Mouse (Mus musculus) CH12.LX (cell line): ENCODE measurements around the gene Hist1h2ag. TPM values are rescaled to one million over a fixed set of nuclear protein-coding genes. Genes with fewer than 3 reads are reported as not detected.

Experiments used
- DNase-seq: peaks from one replicate; pipeline ENCODE4 v3.0.0-alpha.2; 2013; ENCODE audit errors: extremely low read depth
- H3K27ac ChIP-seq: 2 replicates; pipeline ENCODE4 v1.5.1; 2012; ENCODE audit warnings: low read depth, mild to moderate bottlenecking, control low read depth, moderate library complexity; ENCODE audit not compliant: insufficient read depth
- H3K27me3 ChIP-seq: replicated peaks from 2 replicates; pipeline ENCODE3; 2012; ENCODE audit warnings: inconsistent platforms
- H3K36me3 ChIP-seq, 2 experiments: replicated peaks in 1 of 2; 2 replicates each; pipeline versions ENCODE3 to v1.6.1; 2012; ENCODE audit warnings: inconsistent platforms in 1 of 2, low read length in 1 of 2, mild to moderate bottlenecking in 1 of 2, mixed read lengths in 1 of 2, moderate library complexity in 1 of 2; ENCODE audit not compliant: control insufficient read depth in 1 of 2, insufficient read depth in 1 of 2
- H3K4me1 ChIP-seq, 2 experiments: 2 replicates each; pipeline ENCODE4 v1.6.1; 2012; ENCODE audit warnings: inconsistent platforms in 1 of 2, moderate library complexity in 1 of 2; ENCODE audit not compliant: insufficient read depth in 2 of 2, control insufficient read depth in 1 of 2
- H3K4me2 ChIP-seq: 2 replicates; pipeline ENCODE4 v1.6.1; 2012; ENCODE audit warnings: low read depth, mild to moderate bottlenecking, control low read depth; ENCODE audit not compliant: poor library complexity, insufficient read depth, severe bottlenecking
- H3K4me3 ChIP-seq, 3 experiments: fragments of 150-350 bp in 1 of 3; sonication (generic) in 1 of 3; replicated peaks in 1 of 3; 2 replicates each; pipeline versions ENCODE3 to v1.5.1; 2011 to 2012; ENCODE audit warnings: low read depth in 2 of 3, low read length in 2 of 3, mild to moderate bottlenecking in 2 of 3, moderate library complexity in 2 of 3, control low read depth in 1 of 3, improper control_type of control experiment in 1 of 3, inconsistent platforms in 1 of 3, mixed read lengths in 1 of 3; ENCODE audit not compliant: poor library complexity in 1 of 3
- H3K79me2 ChIP-seq: replicated peaks from 2 replicates; pipeline ENCODE4 v1.6.1; 2012; ENCODE audit warnings: mild to moderate bottlenecking, moderate library complexity; ENCODE audit not compliant: control insufficient read depth, poor library complexity, insufficient read depth, severe bottlenecking; ENCODE audit errors: extremely low read depth
- H3K9ac ChIP-seq: 2 replicates; pipeline ENCODE4 v1.6.1; 2012; ENCODE audit warnings: low read depth, mild to moderate bottlenecking, control low read depth, moderate library complexity; ENCODE audit not compliant: insufficient read depth
- H3K9me3 ChIP-seq: replicated peaks from 2 replicates; pipeline ENCODE3; 2012; ENCODE audit warnings: low read length, inconsistent platforms, mixed read lengths
- BHLHE40 ChIP-seq: IDR thresholded peaks from 2 replicates; pipeline ENCODE4 v1.6.1; 2011; ENCODE audit warnings: mild to moderate bottlenecking, low read depth, low read length, improper control_type of control experiment
- CHD1 ChIP-seq: IDR thresholded peaks from 2 replicates; pipeline ENCODE4 v1.6.1; 2012; ENCODE audit warnings: low read depth, low read length, improper control_type of control experiment, inconsistent platforms
- CHD2 ChIP-seq: IDR thresholded peaks from 2 replicates; pipeline ENCODE4 v1.6.1; 2011; ENCODE audit warnings: low read length, improper control_type of control experiment
- CTCF ChIP-seq, 2 experiments: IDR thresholded peaks in 1 of 2; conservative IDR thresholded peaks in 1 of 2; 2 replicates each; pipeline ENCODE4 v1.5.1; 2011 to 2012; ENCODE audit warnings: low read depth in 2 of 2, low read length in 2 of 2, improper control_type of control experiment in 1 of 2, inconsistent platforms in 1 of 2, mild to moderate bottlenecking in 1 of 2, moderate library complexity in 1 of 2
- E2F4 ChIP-seq: IDR thresholded peaks from 2 replicates; pipeline ENCODE4 v1.6.1; 2011; ENCODE audit warnings: low read depth, low read length, improper control_type of control experiment; ENCODE audit not compliant: insufficient replicate concordance
- ELF1 ChIP-seq: IDR thresholded peaks from 2 replicates; pipeline ENCODE4 v1.6.1; 2014; ENCODE audit warnings: low read depth, mild to moderate bottlenecking, inconsistent platforms, low read length, improper control_type of control experiment
- EP300 ChIP-seq: IDR thresholded peaks from 2 replicates; pipeline ENCODE4 v1.6.1; 2011; ENCODE audit warnings: low read length, improper control_type of control experiment
- GABPA ChIP-seq: IDR thresholded peaks from 2 replicates; pipeline ENCODE4 v1.6.1; 2012; ENCODE audit warnings: low read depth, low read length, improper control_type of control experiment, inconsistent platforms; ENCODE audit not compliant: insufficient replicate concordance
- HCFC1 ChIP-seq: IDR thresholded peaks from 2 replicates; pipeline ENCODE4 v1.6.1; 2012; ENCODE audit warnings: low read depth, mild to moderate bottlenecking, inconsistent platforms, low read length, improper control_type of control experiment
- IRF4 ChIP-seq: IDR thresholded peaks from 2 replicates; pipeline ENCODE4 v1.6.1; 2014; ENCODE audit warnings: low read depth, mild to moderate bottlenecking, inconsistent platforms, low read length, improper control_type of control experiment
- JUN ChIP-seq: IDR thresholded peaks from 2 replicates; pipeline ENCODE4 v1.6.1; 2011; ENCODE audit warnings: low read depth, mild to moderate bottlenecking, low read length, improper control_type of control experiment, moderate library complexity; ENCODE audit not compliant: insufficient read depth
- JUND ChIP-seq: conservative IDR thresholded peaks from 2 replicates; pipeline ENCODE4 v1.6.1; 2011; ENCODE audit warnings: low read depth, low read length, improper control_type of control experiment
- KAT2A ChIP-seq: IDR thresholded peaks from 2 replicates; pipeline ENCODE4 v1.6.1; 2012; ENCODE audit warnings: low read length, improper control_type of control experiment, inconsistent platforms; ENCODE audit not compliant: insufficient replicate concordance
- MAFK ChIP-seq: IDR thresholded peaks from 2 replicates; pipeline ENCODE4 v1.6.1; 2011; ENCODE audit warnings: low read length, improper control_type of control experiment; ENCODE audit not compliant: insufficient replicate concordance
- MAX ChIP-seq: IDR thresholded peaks from 2 replicates; pipeline ENCODE4 v1.6.1; 2011; ENCODE audit warnings: low read length, improper control_type of control experiment
- MAZ ChIP-seq: IDR thresholded peaks from 2 replicates; pipeline ENCODE4 v1.6.1; 2012; ENCODE audit warnings: low read depth, mild to moderate bottlenecking, inconsistent platforms, low read length, improper control_type of control experiment, moderate library complexity
- MEF2A ChIP-seq: IDR thresholded peaks from 2 replicates; pipeline ENCODE4 v1.6.1; 2014; ENCODE audit warnings: low read depth, mild to moderate bottlenecking, inconsistent platforms, low read length, improper control_type of control experiment, borderline replicate concordance
- MXI1 ChIP-seq: IDR thresholded peaks from 2 replicates; pipeline ENCODE4 v1.6.1; 2011; ENCODE audit warnings: mild to moderate bottlenecking, low read depth, low read length, improper control_type of control experiment
- MYC ChIP-seq: IDR thresholded peaks from 2 replicates; pipeline ENCODE4 v1.6.1; 2011; ENCODE audit warnings: low read depth, mild to moderate bottlenecking, improper control_type of control experiment, low read length
- NELFE ChIP-seq: IDR thresholded peaks from 2 replicates; pipeline ENCODE4 v1.6.1; 2011; ENCODE audit warnings: low read depth, low read length, improper control_type of control experiment
- NRF1 ChIP-seq: IDR thresholded peaks from 2 replicates; pipeline ENCODE4 v1.6.1; 2014; ENCODE audit warnings: low read depth, mild to moderate bottlenecking, inconsistent platforms, low read length, improper control_type of control experiment, moderate library complexity
- POLR2A ChIP-seq: IDR thresholded peaks from 2 replicates; pipeline ENCODE4 v1.6.1; 2011; ENCODE audit warnings: low read depth, mild to moderate bottlenecking, improper control_type of control experiment, low read length
- POLR2AphosphoS2 ChIP-seq: IDR thresholded peaks from 2 replicates; pipeline ENCODE4 v1.6.1; 2011; ENCODE audit warnings: low read depth, low read length, improper control_type of control experiment
- RAD21 ChIP-seq: IDR thresholded peaks from 2 replicates; pipeline ENCODE4 v1.6.1; 2011; ENCODE audit warnings: low read depth, mild to moderate bottlenecking, low read length, improper control_type of control experiment, moderate library complexity
- SIN3A ChIP-seq: IDR thresholded peaks from 2 replicates; pipeline ENCODE4 v1.6.1; 2012; ENCODE audit warnings: low read length, improper control_type of control experiment, inconsistent platforms
- SMC3 ChIP-seq: IDR thresholded peaks from 2 replicates; pipeline ENCODE4 v1.6.1; 2011; ENCODE audit warnings: low read depth, low read length, improper control_type of control experiment
- TBP ChIP-seq: conservative IDR thresholded peaks from 2 replicates; pipeline ENCODE4 v1.6.1; 2011; ENCODE audit warnings: low read depth, low read length, improper control_type of control experiment
- UBTF ChIP-seq: IDR thresholded peaks from 2 replicates; pipeline ENCODE4 v1.6.1; 2012; ENCODE audit warnings: low read depth, mild to moderate bottlenecking, inconsistent platforms, low read length, improper control_type of control experiment, moderate library complexity
- USF1 ChIP-seq: IDR thresholded peaks from 2 replicates; pipeline ENCODE4 v1.6.1; 2014; ENCODE audit warnings: low read depth, mild to moderate bottlenecking, inconsistent platforms, low read length, improper control_type of control experiment
- ZC3H11A ChIP-seq: IDR thresholded peaks from 2 replicates; pipeline ENCODE4 v1.6.1; 2012; ENCODE audit warnings: low read depth, mild to moderate bottlenecking, inconsistent platforms, low read length, improper control_type of control experiment
- ZMIZ1 ChIP-seq: IDR thresholded peaks from 2 replicates; pipeline ENCODE4 v1.6.1; 2012; ENCODE audit warnings: low read depth, mild to moderate bottlenecking, inconsistent platforms, low read length, improper control_type of control experiment
- ZNF384 ChIP-seq: IDR thresholded peaks from 2 replicates; pipeline ENCODE4 v1.6.1; 2012; ENCODE audit warnings: low read depth, low read length, improper control_type of control experiment, inconsistent platforms
- dilution Hi-C: fragments of 300-500 bp; cut with MboI; formaldehyde crosslinking; loops from 2 replicates; pipeline ENCODE4 v1.14.3; 2020; ENCODE audit warnings: low sequenced_read_pairs; ENCODE audit not compliant: extremely low pct_unique_long_range_greater_than_20kb, extremely low pct_ligation_motif_present
- in situ Hi-C: fragments of 300-500 bp; cut with MboI; formaldehyde crosslinking; loops from 3 replicates; pipeline ENCODE4 v1.14.3; 2019; ENCODE audit warnings: low sequenced_read_pairs, low pct_ligation_motif_present, low pct_unique_long_range_greater_than_20kb, mixed read lengths
- polyA plus RNA-seq: library from polyadenylated mRNA; unstranded; fragments of >175 nt; gene quantifications from 2 replicates; pipeline ENCODE4 v1.2.1, GENCODE M21; 2012; ENCODE audit warnings: low read depth; ENCODE audit not compliant: insufficient read length
- total RNA-seq, 2 experiments: library from RNA; depleted of rRNA; stranded (reverse); fragments of 300-350 nt in 1 of 2; fragments of >200 nt in 1 of 2; gene quantifications; 2 replicates each; pipeline ENCODE4 v1.2.3; 2012 to 2014

Gene Hist1h2ag
- total and polyA plus RNA-seq, 3 experiments: 7.3 to 576 (median 22.0) TPM

DNA sequence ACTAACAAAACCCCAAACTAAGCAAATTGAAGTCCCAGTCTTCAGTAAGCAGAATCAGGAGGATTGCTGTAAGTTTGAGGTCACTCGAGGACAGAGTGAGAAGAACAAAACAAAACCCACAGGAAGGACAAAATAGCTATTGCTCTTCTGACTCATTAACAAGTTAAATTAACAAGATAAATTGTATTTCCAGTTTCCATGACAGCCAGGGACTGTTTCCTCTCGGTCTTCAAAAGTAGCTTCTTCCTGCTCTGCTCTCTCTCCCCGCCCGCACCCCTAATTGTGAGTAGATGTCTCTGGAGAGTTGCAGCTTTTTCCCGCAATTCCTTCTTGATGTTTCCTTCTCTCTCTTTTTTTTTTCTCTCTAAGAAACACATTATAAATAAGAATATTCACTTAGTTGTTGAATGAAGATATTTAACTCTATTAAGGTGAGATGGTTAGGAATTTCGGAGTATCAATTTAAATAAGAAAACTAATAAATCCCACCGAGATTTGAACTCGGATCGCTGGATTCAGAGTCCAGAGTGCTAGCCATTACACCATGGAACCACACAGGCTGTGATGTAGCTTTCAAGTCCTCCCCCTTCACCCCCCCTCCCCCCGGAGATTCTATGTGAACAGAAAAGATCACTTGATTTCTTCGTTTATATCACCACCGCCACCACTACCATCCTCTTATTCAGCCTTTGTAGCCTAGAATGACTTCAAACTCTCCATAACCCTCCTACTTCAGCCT, 46.5 kb downstream of the Hist1h2ag start (continued):
- TF ChIP-seq MYC (no peak), CHD1 (no peak), HCFC1 (no peak), SMC3 (no peak), CHD2 (no peak), MAX (no peak), CTCF (conservative IDR thresholded peaks at IDR 0.05 in 1 of 2, IDR thresholded peaks at IDR 0.05 in 1 of 2; ENCODE audit: low read depth in 2 of 2, low read length in 2 of 2) (no peak), ZMIZ1 (no peak), E2F4 (0 out of 2 replicates have a peak, but pooled peaks have one; percentile 81), JUND (no peak)

DNA sequence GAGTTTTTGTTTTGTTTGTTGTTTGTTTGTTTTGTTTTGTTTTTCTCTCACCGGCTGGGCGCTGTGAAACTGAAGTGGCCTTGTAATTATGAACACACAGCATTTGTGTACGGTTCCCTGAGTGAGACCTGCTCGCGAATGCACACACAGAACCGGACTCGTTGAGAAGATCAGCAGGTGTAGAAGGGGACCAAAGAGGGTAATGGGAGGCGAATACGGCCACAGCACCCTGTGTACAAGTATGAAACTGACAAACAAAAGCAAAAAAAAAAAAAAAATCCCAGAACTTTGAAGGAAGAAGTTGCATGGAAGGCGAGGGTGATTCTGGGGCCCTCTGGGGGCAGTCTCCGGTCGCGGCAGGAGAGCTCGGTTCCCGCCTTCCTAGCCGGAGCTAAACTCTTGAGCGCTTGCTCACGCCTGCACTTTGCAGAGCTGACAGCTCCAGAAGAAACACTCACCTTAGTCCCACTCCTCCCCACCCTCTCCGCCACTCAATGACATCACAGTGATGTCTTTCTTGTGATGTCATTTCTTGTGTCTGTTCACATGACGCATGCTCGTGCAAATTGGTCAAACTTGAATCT, 47.3 kb downstream of the Hist1h2ag start:
- in situ Hi-C loops: no loop called here
- TF ChIP-seq CHD1: peak; percentile 80; the same call in 1 of the 2 replicates
- peak; percentile 72 for TF ChIP-seq NRF1
- no peak for TF ChIP-seq SMC3
- no peak; the same call in 1 of the 2 replicates for TF ChIP-seq ELF1
- TF ChIP-seq ZNF384: peak; percentile 89
- 0 out of 2 replicates have a peak, but pooled peaks have one; percentile 41 for TF ChIP-seq ZMIZ1
- TF ChIP-seq BHLHE40: peak; percentile 56
- peak; percentile 84 for TF ChIP-seq MXI1
- TF ChIP-seq MEF2A: no peak; the same call in 1 of the 2 replicates
- peak; percentile 93 for TF ChIP-seq GABPA
- no peak; the same call in none of the 2 replicates for TF ChIP-seq RAD21
- TF ChIP-seq E2F4: peak; percentile 81
- 0 out of 2 replicates have a peak, but pooled peaks have one; percentile 31 for TF ChIP-seq JUND
- TF ChIP-seq HCFC1: peak; percentile 31; the same call in 1 of the 2 replicates
- TF ChIP-seq USF1: no peak
- no peak for TF ChIP-seq NELFE
- 0 out of 2 replicates have a peak, but pooled peaks have one; percentile 47 for TF ChIP-seq KAT2A
- peak in 1 of 2 experiments; percentile 48; a peak in 2 of 4 replicates for TF ChIP-seq CTCF (conservative IDR thresholded peaks at IDR 0.05 in 1 of 2, IDR thresholded peaks at IDR 0.05 in 1 of 2; ENCODE audit: low read depth in 2 of 2, low read length in 2 of 2)
- TF ChIP-seq POLR2AphosphoS2: no peak
- no peak for TF ChIP-seq UBTF
- TF ChIP-seq TBP: peak; percentile 46; the same call in 1 of the 2 replicates
- 0 out of 2 replicates have a peak, but pooled peaks have one; percentile 78 for TF ChIP-seq SIN3A
- peak; percentile 20; the same call in 1 of the 2 replicates for TF ChIP-seq POLR2A
- no peak; the same call in 1 of the 2 replicates for TF ChIP-seq MAFK
- peak; percentile 53; the same call in 1 of the 2 replicates for TF ChIP-seq IRF4
- TF ChIP-seq MAX: peak; percentile 61
- no peak for TF ChIP-seq ZC3H11A
- 0 out of 2 replicates have a peak, but pooled peaks have one; percentile 24 for TF ChIP-seq EP300
- 0 out of 2 replicates have a peak, but pooled peaks have one; percentile 47 for TF ChIP-seq MYC
- peak; percentile 35; the same call in 1 of the 2 replicates for TF ChIP-seq JUN
- peak; percentile 83 for TF ChIP-seq MAZ

More for the DNA sequence above, 47.3 kb downstream of the Hist1h2ag start:
- Histone ChIP-seq H3K4me3 (peak overlapping the region; percentile 47 to 68 (median 56)), H3K27me3 (peaks cover 29% of the 10 kb centered on the region), H3K79me2 (no peaks in the 10 kb centered on the region), H3K4me2 (peak overlapping the region; percentile 74), H3K4me1 (peaks cover 3 to 9% of the 10 kb centered on the region in 2 experiments), H3K9ac (peak overlapping the region; percentile 7; the same call in 1 of the 2 replicates), H3K36me3 (no peaks in the 10 kb centered on the region), H3K9me3 (peaks cover 8% of the 10 kb centered on the region), H3K27ac (no peak overlapping the region)
- DNase-seq: peak; percentile 72
- dilution Hi-C loops: no loop called here
